ENCODE assay signal across 9 mouse cellular contexts in the genomic region with DNA sequence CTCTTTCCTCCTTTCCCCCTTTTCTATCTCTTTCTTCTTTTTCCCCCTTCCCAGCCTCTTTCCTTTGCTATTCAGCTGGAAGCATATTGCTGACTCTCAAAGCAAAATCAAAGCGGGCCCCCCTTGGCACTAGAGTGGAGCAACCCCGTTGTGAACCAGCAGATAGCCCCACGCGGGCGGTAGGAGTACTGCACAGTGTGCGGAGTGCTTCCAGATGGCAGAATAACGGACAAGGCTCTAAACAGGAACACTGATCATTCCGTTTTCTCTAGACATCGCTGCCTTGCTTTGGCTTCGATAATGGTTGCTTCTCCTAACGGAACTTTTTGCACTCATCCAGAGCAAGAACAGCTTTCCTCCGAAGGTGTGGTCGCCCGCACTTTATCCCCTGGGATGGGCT.
A peak's percentile ranks its signal among the peaks of the same experiment; 100 is the strongest.
DNase-seq lines count a peak whose midpoint lies in the region; ATAC-seq lines count a peak whose summit lies in the region.
"Had no signal": no experiment of that assay in that cellular context is flagged by ENCODE, and none has a peak within 500 bp of the region (broad histone marks: within the 10 kb centered on the region; RNA-seq: fewer than 3 reads in every experiment).

No protein-coding gene starts in this region.

- H3K27ac ChIP-seq in heart, embryonic 15.5 days: no peak overlapping the region
- no peak overlapping the region for H3K27ac ChIP-seq in embryonic facial prominence, embryonic 15.5 days (replicated peaks)
- no peak overlapping the region for H3K27ac ChIP-seq in limb, embryonic 13.5 days

- 62% methylated on average over 14 of the region's 14 CpGs for WGBS in heart, embryonic 15.5 days
- WGBS in embryonic facial prominence, embryonic 15.5 days: 44% methylated on average over 14 of the region's 14 CpGs
- WGBS in limb, embryonic 13.5 days: 40% methylated on average over 14 of the region's 14 CpGs

- H3K9me3 ChIP-seq in heart, embryonic 15.5 days (replicated peaks): no peaks in the 10 kb centered on the region
- no peaks in the 10 kb centered on the region for H3K9me3 ChIP-seq in embryonic facial prominence, embryonic 15.5 days (replicated peaks)
- no peaks in the 10 kb centered on the region for H3K9me3 ChIP-seq in limb, embryonic 13.5 days

- H3K9ac ChIP-seq in heart, embryonic 15.5 days: no peak overlapping the region
- H3K9ac ChIP-seq in embryonic facial prominence, embryonic 15.5 days: no peak overlapping the region
- no peak overlapping the region for H3K9ac ChIP-seq in limb, embryonic 13.5 days

- H3K4me3 ChIP-seq in heart, embryonic 15.5 days: no peak overlapping the region
- H3K4me3 ChIP-seq in embryonic facial prominence, embryonic 15.5 days (replicated peaks): peak overlapping the region; percentile 17; the same call in 1 of the 2 replicates
- H3K4me3 ChIP-seq in limb, embryonic 13.5 days: no peak overlapping the region
- H3K4me3 ChIP-seq: erythroblast, embryonic 14.5 days had no signal

- no peaks in the 10 kb centered on the region for H3K36me3 ChIP-seq in heart, embryonic 15.5 days
- H3K36me3 ChIP-seq in embryonic facial prominence, embryonic 15.5 days: no peaks in the 10 kb centered on the region
- no peaks in the 10 kb centered on the region for H3K36me3 ChIP-seq in limb, embryonic 13.5 days

- no peak for DNase-seq in heart, postnatal 25 days (ENCODE audit: low spot score)
- DNase-seq in R1 (ENCODE audit: low read depth, low spot score): peak; percentile 41
- no peak for DNase-seq in spleen, adult 18-20 months
- DNase-seq in spleen, postnatal 4 days (ENCODE audit: low spot score in 2 of 2): no peak
- no peak for DNase-seq in thymus, postnatal 0 days (ENCODE audit: low spot score)

- H3K4me2 ChIP-seq in heart, embryonic 15.5 days: 0 out of 2 replicates have a peak overlapping the region, but pooled peaks have one; percentile 10
- peak overlapping the region; percentile 25; the same call in 1 of the 2 replicates for H3K4me2 ChIP-seq in embryonic facial prominence, embryonic 15.5 days (replicated peaks)
- peak overlapping the region; percentile 30; the same call in 1 of the 2 replicates for H3K4me2 ChIP-seq in limb, embryonic 13.5 days (replicated peaks)

- H3K27me3 ChIP-seq in heart, embryonic 15.5 days: no peaks in the 10 kb centered on the region
- H3K27me3 ChIP-seq in embryonic facial prominence, embryonic 15.5 days: no peaks in the 10 kb centered on the region
- 0 out of 2 replicates have a peak, but pooled peaks cover under 1% of the 10 kb centered on the region for H3K27me3 ChIP-seq in limb, embryonic 13.5 days

- intact Hi-C loops in heart, postnatal 25 days (cut with DNase I): no loop called here

- H3K4me1 ChIP-seq in heart, embryonic 15.5 days (replicated peaks): no peaks in the 10 kb centered on the region
- no peaks in the 10 kb centered on the region for H3K4me1 ChIP-seq in embryonic facial prominence, embryonic 15.5 days
- no peaks in the 10 kb centered on the region for H3K4me1 ChIP-seq in limb, embryonic 13.5 days

- no peak for ATAC-seq in heart, embryonic 15.5 days (replicated peaks; ENCODE audit: insufficient number of reproducible peaks, insufficient read depth, low FRiP score, low read depth)
- no peak for ATAC-seq in embryonic facial prominence, embryonic 15.5 days (ENCODE audit: insufficient number of reproducible peaks, low FRiP score, low TSS enrichment, low read depth)
- peak; percentile 67; the same call in 1 of the 2 replicates for ATAC-seq in limb, embryonic 13.5 days (ENCODE audit: low FRiP score, low read depth)
